Mouse (Mus musculus): ENCODE measurements around the gene Spint2.

DNA sequence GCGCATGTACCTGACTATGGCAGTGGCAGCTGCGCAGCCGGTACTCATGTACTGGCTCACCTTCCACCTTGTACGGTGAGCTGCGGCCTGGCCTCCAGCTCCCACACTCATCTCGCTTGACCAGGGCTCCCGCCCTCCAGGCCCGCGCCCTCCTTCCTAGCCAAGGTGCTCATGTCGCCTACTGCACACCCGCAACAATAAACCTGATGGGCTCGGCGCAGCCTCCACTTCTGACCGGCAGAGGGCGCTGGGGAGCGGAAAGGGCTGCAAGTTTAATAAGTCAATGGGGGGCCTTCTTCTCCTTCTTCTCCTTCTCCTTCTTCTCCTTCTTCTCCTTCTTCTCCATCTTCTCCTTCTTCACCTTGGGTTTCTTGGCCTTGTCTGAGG, 34.4 kb downstream of the Spint2 start:
- no peak for TF ChIP-seq E2F4 (IDR thresholded peaks at IDR 0.05; ENCODE audit: insufficient replicate concordance, low read depth, low read length)
- TF ChIP-seq CTCF (conservative IDR thresholded peaks at IDR 0.05 in 1 of 2, IDR thresholded peaks at IDR 0.05 in 1 of 2; ENCODE audit: low read depth in 2 of 2, low read length in 2 of 2): peak; percentile 63 to 85
- no peak for TF ChIP-seq UBTF (IDR thresholded peaks at IDR 0.05; ENCODE audit: low read depth, low read length)
- no peak for TF ChIP-seq PAX5 (IDR thresholded peaks at IDR 0.05; ENCODE audit: low read length)
- no peak for TF ChIP-seq TCF12 (IDR thresholded peaks at IDR 0.05; ENCODE audit: low read depth, low read length)
- no peak for TF ChIP-seq EP300 (IDR thresholded peaks at IDR 0.05; ENCODE audit: low read length)
- TF ChIP-seq KAT2A (IDR thresholded peaks at IDR 0.05; ENCODE audit: insufficient replicate concordance, low read length): no peak
- no peak for TF ChIP-seq NELFE (IDR thresholded peaks at IDR 0.05; ENCODE audit: low read depth, low read length)
- no peak for TF ChIP-seq ZKSCAN1 (IDR thresholded peaks at IDR 0.05; ENCODE audit: borderline replicate concordance, low read depth, low read length)
- no peak for TF ChIP-seq MYC (IDR thresholded peaks at IDR 0.05; ENCODE audit: low read depth, low read length)
- no peak for TF ChIP-seq MEF2A (IDR thresholded peaks at IDR 0.05; ENCODE audit: borderline replicate concordance, low read depth, low read length)
- peak; percentile 38 for TF ChIP-seq RAD21 (IDR thresholded peaks at IDR 0.05; ENCODE audit: low read depth, low read length)
- no peak for TF ChIP-seq BHLHE40 (IDR thresholded peaks at IDR 0.05; ENCODE audit: low read depth, low read length)
- TF ChIP-seq USF2 (conservative IDR thresholded peaks at IDR 0.05; ENCODE audit: low read depth, low read length): no peak
